Mouse (Mus musculus) myocyte (in vitro differentiated cells): ENCODE results near the gene Kcna7.

Source experiments
- CEBPB ChIP-seq: IDR thresholded peaks from 2 replicates; pipeline ENCODE4 v1.6.1; 2011; ENCODE audit warnings: mild to moderate bottlenecking, moderate library complexity; ENCODE audit not compliant: poor library complexity, insufficient read depth, severe bottlenecking
- E2F4 ChIP-seq: IDR thresholded peaks from one replicate; pipeline ENCODE4 v1.6.1; 2011; ENCODE audit warnings: mild to moderate bottlenecking, control low read depth, moderate library complexity; ENCODE audit not compliant: insufficient read depth
- MAX ChIP-seq: IDR thresholded peaks from one replicate; pipeline ENCODE4 v1.6.1; 2011; ENCODE audit warnings: low read depth, mild to moderate bottlenecking, control low read depth
- MYOD1 ChIP-seq, 3 experiments: IDR thresholded peaks; one replicate each; pipeline ENCODE4 v1.6.1; 2011; ENCODE audit warnings: control low read depth in 2 of 3, low read depth in 2 of 3, mild to moderate bottlenecking in 2 of 3, moderate library complexity in 1 of 3; ENCODE audit not compliant: insufficient read length in 2 of 3, control insufficient read depth in 1 of 3
- MYOG ChIP-seq, 3 experiments: IDR thresholded peaks; one replicate each; pipeline ENCODE4 v1.6.1; 2011; ENCODE audit warnings: control low read depth in 2 of 3, low read depth in 2 of 3, mild to moderate bottlenecking in 2 of 3; ENCODE audit not compliant: insufficient read length in 2 of 3, control insufficient read depth in 1 of 3, insufficient read depth in 1 of 3
- POLR2A ChIP-seq: IDR thresholded peaks from one replicate; pipeline ENCODE4 v1.6.1; 2011; ENCODE audit warnings: low read depth, mild to moderate bottlenecking, control low read depth, moderate library complexity; ENCODE audit not compliant: insufficient read length
- POLR2AphosphoS2 ChIP-seq: IDR thresholded peaks from one replicate; pipeline ENCODE4 v1.6.1; 2011; ENCODE audit warnings: low read depth, control low read depth; ENCODE audit not compliant: insufficient read length
- REST ChIP-seq: IDR thresholded peaks from one replicate; pipeline ENCODE4 v1.6.1; 2011; ENCODE audit warnings: mild to moderate bottlenecking, control low read depth, moderate library complexity; ENCODE audit not compliant: insufficient read depth, insufficient read length
- SRF ChIP-seq: IDR thresholded peaks from one replicate; pipeline ENCODE4 v1.6.1; 2011; ENCODE audit warnings: low read depth; ENCODE audit not compliant: control insufficient read depth, insufficient read length
- TCF12 ChIP-seq: IDR thresholded peaks from one replicate; pipeline ENCODE4 v1.6.1; 2011; ENCODE audit warnings: mild to moderate bottlenecking, control low read depth; ENCODE audit not compliant: poor library complexity, insufficient read depth, severe bottlenecking
- TCF3 ChIP-seq: IDR thresholded peaks from one replicate; pipeline ENCODE4 v1.6.1; 2011; ENCODE audit warnings: low read depth, control low read depth; ENCODE audit not compliant: insufficient read length
- USF1 ChIP-seq: IDR thresholded peaks from one replicate; pipeline ENCODE4 v1.6.1; 2011; ENCODE audit warnings: low read depth, mild to moderate bottlenecking, control low read depth, moderate library complexity

GRCm38 (mm10) chr7:45456721-45457203 lies 51.3 kb downstream of the Kcna7 start:
- TF ChIP-seq POLR2A (no peak), MYOG (IDR thresholded peaks at IDR 0.05; ENCODE audit: control insufficient read depth in 1 of 3, insufficient read depth in 1 of 3, insufficient read length in 2 of 3, low read depth in 2 of 3) (no peak), POLR2AphosphoS2 (no peak), TCF12 (no peak), USF1 (no peak), CEBPB (no peak), E2F4 (no peak), SRF (no peak), MYOD1 (IDR thresholded peaks at IDR 0.05; ENCODE audit: control insufficient read depth in 1 of 3, insufficient read length in 2 of 3, low read depth in 2 of 3) (no peak), TCF3 (no peak), MAX (no peak), REST (no peak)
